Mouse (Mus musculus) megakaryocyte, embryonic 14.5 days (primary cell): ENCODE measurements around the gene Arhgap15.

ENCODE experiments used
- FLI1 ChIP-seq: IDR thresholded peaks from 2 replicates; pipeline ENCODE4 v1.6.1; 2012; ENCODE audit warnings: low read length, inconsistent platforms, mixed read lengths
- GATA1 ChIP-seq: IDR thresholded peaks from 3 replicates; pipeline ENCODE4 v1.6.1; 2012; ENCODE audit warnings: mixed read lengths, low read length, inconsistent platforms, borderline replicate concordance

DNA sequence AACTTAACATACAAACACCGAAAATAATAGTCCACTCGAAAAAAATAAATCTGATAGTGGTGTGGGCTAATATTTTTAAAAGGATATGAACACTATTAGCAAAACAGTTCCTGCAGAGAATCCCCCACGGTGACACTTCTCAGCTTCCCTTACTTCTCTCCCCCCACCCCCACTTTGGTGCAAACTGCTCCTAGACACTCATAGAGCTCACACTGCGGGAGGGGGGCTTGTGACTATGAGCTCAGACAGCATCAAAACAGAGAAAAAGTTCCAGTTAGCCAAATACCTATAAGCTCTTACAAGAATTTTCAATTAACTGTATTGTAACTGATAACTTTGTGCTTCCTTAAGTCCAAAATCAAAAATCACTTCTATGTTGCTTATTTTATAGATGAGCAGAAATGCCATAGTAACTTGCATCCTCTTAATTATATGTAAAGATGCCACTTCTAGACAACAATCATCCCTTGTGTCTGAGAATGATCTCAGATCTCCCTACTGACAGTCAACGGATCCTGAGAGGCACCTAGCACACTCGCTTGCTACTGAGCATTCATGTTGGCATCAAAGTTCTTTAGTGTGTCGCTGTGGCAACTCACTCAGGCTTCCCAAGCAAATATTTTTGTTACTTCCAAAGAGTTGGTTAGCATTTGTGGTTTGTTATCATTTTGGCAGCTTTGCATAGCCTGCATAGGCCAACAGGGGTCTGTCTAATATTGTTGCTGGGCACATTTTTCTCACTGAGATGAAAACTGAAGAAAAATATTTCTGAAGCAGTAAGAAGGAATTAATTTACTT, 493.2 kb downstream of the Arhgap15 start:
- no peak for TF ChIP-seq GATA1
- TF ChIP-seq FLI1, result no peak
